Mouse (Mus musculus): ENCODE data around the gene Btbd17. TPM values are rescaled to one million over a fixed set of nuclear protein-coding genes. Genes with fewer than 3 reads are reported as not detected.

The Btbd17 gene
- polyA plus RNA-seq (2012; rRNA removed), result 2.7 and 3.2 TPM in 2 replicates
- polyA plus RNA-seq (2014; fragmentation: Nextera tagmentation; extraction: Ambion mirVana), result 1.00 and 1.4 TPM in 2 replicates

DNA sequence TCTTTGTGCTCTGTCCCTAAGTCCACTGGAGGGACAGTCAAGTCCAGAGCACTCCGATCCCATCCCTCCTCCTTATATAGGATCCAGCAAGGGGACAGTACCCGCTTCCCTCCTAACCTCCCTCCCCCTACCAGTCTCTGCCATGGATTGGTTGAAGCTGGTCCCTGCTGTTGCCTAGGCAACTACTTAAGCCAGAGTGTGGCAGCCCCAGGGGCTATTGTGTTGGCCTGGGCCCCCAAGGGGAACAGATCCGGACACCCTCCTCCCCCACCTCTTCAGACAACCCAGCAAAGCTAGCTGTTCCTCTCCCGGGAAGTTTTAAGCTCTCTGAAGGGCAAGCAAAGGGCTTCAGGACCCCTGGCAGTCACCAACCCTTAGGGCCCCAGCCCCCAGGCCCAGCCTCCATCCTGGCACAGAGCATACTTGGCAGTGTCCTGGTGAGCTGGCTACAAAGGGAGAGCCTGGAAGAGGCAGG, at the start of gene Btbd17:
TSS of gene Btbd17 (minus strand) at position 98 of the 475 bp plus-strand sequence.
- H3K27ac ChIP-seq (replicated peaks; ENCODE audit: low read depth, low read length), result 0 out of 2 replicates have a peak within 1 kb of the TSS, but pooled peaks have one; percentile 7
- no peak for TF ChIP-seq POLR2A (IDR thresholded peaks at IDR 0.05; ENCODE audit: borderline replicate concordance, extremely low read depth, insufficient read depth, insufficient read length)
- ATAC-seq (ENCODE audit: low FRiP score, low read depth), result peak; percentile 17

DNA sequence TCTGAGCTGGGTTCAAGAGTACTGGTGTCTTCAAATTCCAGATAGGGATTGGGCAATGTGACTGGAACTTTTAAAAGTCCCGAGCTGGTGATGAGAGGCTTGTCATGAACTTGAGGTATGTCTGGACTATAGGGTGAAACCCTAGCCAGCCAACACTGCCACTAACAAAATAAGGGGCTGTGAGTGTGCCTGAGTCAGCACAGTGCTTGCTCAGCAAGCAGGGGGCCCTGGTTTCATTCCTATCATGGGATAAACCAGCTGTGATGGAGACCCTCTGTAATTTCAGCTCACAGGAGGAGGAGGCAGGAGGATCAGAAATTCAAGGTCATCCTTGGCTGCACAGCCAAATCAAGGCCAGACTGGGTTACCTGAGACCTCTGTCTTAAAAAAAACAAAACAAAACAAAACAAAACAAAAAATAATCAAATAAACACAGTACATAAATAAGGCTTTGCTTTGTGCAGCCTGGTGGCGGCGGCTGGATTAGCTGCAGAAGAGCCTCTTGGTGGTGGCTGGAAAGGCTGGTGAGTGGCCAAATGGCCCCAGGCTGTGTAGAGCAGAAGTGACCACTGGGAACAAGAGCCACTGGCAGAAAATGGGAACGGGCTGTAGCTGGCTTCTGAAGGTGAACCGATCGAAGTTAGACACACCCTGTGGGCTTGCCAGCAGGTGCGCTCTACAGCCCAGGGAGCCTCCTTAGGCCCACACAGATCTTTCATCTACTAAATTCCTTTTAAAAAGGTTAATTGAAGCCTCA, 48.9 kb upstream of the Btbd17 start:
- Histone ChIP-seq H3K36me3 (ENCODE audit: control insufficient read depth, insufficient read depth, low read length) (no peaks in the 10 kb centered on the region), H3K4me1 (ENCODE audit: control insufficient read depth, insufficient read depth, low read length) (peaks cover 17% of the 10 kb centered on the region), H3K4me2 (replicated peaks; ENCODE audit: low read depth, low read length, severe bottlenecking) (peak overlapping the region; percentile 31; the same call in 1 of the 2 replicates), H3K27ac (replicated peaks; ENCODE audit: low read depth, low read length) (peak overlapping the region; percentile 79), H3K4me3 (replicated peaks; ENCODE audit: low read length) (no peak overlapping the region), H3K9me3 (ENCODE audit: control insufficient read depth, low read length) (no peaks in the 10 kb centered on the region), H3K27me3 (ENCODE audit: control insufficient read depth, insufficient read depth, low read length) (no peaks in the 10 kb centered on the region), H3K9ac (ENCODE audit: low read depth, low read length, severe bottlenecking) (peak overlapping the region; percentile 26; the same call in 1 of the 2 replicates)
- 62% methylated on average over 7 of the region's 7 CpGs for WGBS
- no peak for DNase-seq (ENCODE audit: low spot score)
- ATAC-seq (ENCODE audit: low FRiP score, low read depth), result peak; percentile 57
- no peak for TF ChIP-seq POLR2A (IDR thresholded peaks at IDR 0.05; ENCODE audit: borderline replicate concordance, extremely low read depth, insufficient read depth, insufficient read length)

More for the DNA sequence above, at the start of gene Btbd17:
- Histone ChIP-seq H3K4me3 (replicated peaks; ENCODE audit: low read length) (peak within 1 kb of the TSS; percentile 38), H3K27me3 (ENCODE audit: control insufficient read depth, insufficient read depth, low read length) (peaks cover 32% of the 10 kb centered on the region), H3K9me3 (ENCODE audit: control insufficient read depth, low read length) (no peaks in the 10 kb centered on the region), H3K36me3 (ENCODE audit: control insufficient read depth, insufficient read depth, low read length) (no peaks in the 10 kb centered on the region), H3K4me1 (ENCODE audit: control insufficient read depth, insufficient read depth, low read length) (peaks cover 7% of the 10 kb centered on the region; the same call in 1 of the 2 replicates), H3K9ac (ENCODE audit: low read depth, low read length, severe bottlenecking) (peak within 1 kb of the TSS; percentile 34), H3K4me2 (replicated peaks; ENCODE audit: low read depth, low read length, severe bottlenecking) (peak within 1 kb of the TSS; percentile 63)
- no peak for DNase-seq (ENCODE audit: low spot score)
- WGBS, result 11% methylated on average over 4 of the region's 4 CpGs

DNA sequence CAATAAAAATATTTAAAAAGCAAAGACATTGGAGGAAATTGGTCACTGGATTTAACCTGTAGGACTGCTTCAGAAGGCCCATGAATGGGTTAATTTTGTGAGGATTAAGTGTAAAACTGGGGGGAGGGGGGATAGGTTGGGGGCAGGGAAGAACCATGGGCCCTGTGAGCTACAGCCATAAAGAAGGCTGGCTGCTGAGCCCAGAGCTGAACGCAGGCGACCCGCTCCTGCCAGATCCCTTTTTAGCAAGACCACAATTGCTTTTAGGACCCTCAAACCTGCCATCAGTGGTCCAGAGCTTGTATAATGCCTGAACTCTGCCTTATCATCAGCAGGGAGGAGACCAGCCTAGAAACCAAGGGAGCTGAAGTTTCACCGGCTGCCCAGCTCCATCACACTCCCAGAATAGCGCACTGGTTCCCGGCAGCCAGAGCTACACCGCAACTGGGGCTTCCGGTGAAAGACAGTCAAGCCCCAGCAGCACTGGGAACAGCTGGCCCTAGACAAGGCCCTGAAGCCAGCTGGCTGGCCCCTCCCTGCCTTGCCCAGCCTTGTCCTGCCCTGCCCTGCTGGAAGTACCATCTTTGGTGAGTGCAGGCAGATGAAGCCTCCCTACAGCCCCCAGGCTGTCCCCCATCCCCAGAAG, 48.2 kb upstream of the Btbd17 start:
- peak overlapping the region; percentile 26; the same call in 1 of the 2 replicates for H3K9ac ChIP-seq (ENCODE audit: low read depth, low read length, severe bottlenecking)
- H3K27ac ChIP-seq (replicated peaks; ENCODE audit: low read depth, low read length), result peak overlapping the region; percentile 79
- no peaks in the 10 kb centered on the region for H3K36me3 ChIP-seq (ENCODE audit: control insufficient read depth, insufficient read depth, low read length)
- H3K4me3 ChIP-seq (replicated peaks; ENCODE audit: low read length), result no peak overlapping the region
- peak; percentile 69 for DNase-seq (ENCODE audit: low spot score)
- no peaks in the 10 kb centered on the region for H3K9me3 ChIP-seq (ENCODE audit: control insufficient read depth, low read length)
- WGBS, result 6% methylated on average over 8 of the region's 8 CpGs
- ATAC-seq (ENCODE audit: low FRiP score, low read depth), result peak; percentile 91
- H3K4me1 ChIP-seq (ENCODE audit: control insufficient read depth, insufficient read depth, low read length), result peaks cover 14% of the 10 kb centered on the region
- H3K4me2 ChIP-seq (replicated peaks; ENCODE audit: low read depth, low read length, severe bottlenecking), result peak overlapping the region; percentile 31; the same call in 1 of the 2 replicates
- no peak for TF ChIP-seq POLR2A (IDR thresholded peaks at IDR 0.05; ENCODE audit: borderline replicate concordance, extremely low read depth, insufficient read depth, insufficient read length)
- no peaks in the 10 kb centered on the region for H3K27me3 ChIP-seq (ENCODE audit: control insufficient read depth, insufficient read depth, low read length)

DNA sequence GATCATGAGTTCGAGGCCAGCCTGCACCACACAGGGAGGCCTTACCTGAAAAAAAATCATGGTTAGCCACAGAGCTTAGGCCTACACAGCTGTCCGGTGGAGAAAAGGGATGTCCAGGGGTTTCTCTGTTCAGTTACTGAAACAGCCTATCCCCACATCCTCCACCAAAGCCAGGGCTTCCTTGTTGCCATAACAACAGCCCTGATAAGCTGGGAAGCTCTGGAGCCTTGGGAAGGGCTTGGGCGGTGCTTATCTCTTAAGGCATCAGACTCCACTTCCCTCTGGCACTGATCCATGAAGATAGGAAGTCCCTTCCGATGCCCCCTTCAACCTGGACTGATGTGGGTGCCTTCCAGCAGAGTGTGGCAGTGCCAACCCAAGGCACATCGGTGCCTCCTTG, 37.4 kb upstream of the Btbd17 start:
- no peak overlapping the region for H3K4me3 ChIP-seq (replicated peaks; ENCODE audit: low read length)
- H3K4me2 ChIP-seq (replicated peaks; ENCODE audit: low read depth, low read length, severe bottlenecking), result no peak overlapping the region
- no peaks in the 10 kb centered on the region for H3K27me3 ChIP-seq (ENCODE audit: control insufficient read depth, insufficient read depth, low read length)
- no peak overlapping the region for H3K27ac ChIP-seq (replicated peaks; ENCODE audit: low read depth, low read length)
- ATAC-seq (ENCODE audit: low FRiP score, low read depth) (no peak), DNase-seq (ENCODE audit: low spot score) (no peak)
- no peak for TF ChIP-seq POLR2A (IDR thresholded peaks at IDR 0.05; ENCODE audit: borderline replicate concordance, extremely low read depth, insufficient read depth, insufficient read length)
- no peaks in the 10 kb centered on the region for H3K9me3 ChIP-seq (ENCODE audit: control insufficient read depth, low read length)
- 67% methylated on average over 5 of the region's 5 CpGs for WGBS
- H3K36me3 ChIP-seq (ENCODE audit: control insufficient read depth, insufficient read depth, low read length), result no peaks in the 10 kb centered on the region
- peaks cover 24% of the 10 kb centered on the region for H3K4me1 ChIP-seq (ENCODE audit: control insufficient read depth, insufficient read depth, low read length)
- H3K9ac ChIP-seq (ENCODE audit: low read depth, low read length, severe bottlenecking), result no peak overlapping the region

DNA sequence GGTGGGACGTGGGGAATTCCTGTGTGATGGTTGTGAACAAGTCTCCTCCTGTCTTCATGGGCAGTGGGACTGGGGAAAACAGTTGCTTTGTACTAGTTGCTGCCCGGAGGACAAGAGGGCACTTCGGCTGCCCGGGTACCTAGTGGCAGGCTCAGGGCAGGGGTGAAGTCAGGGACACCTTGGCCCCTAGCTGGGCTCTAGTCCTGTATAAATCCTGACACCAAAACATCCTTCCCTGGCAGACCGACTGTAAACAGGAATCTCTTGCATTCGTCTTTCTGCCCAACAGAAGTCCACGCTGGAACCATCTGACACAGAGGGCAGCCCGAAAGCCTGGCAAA, 34.7 kb upstream of the Btbd17 start:
- peak overlapping the region; percentile 26 for H3K4me3 ChIP-seq (replicated peaks; ENCODE audit: low read length)
- no peaks in the 10 kb centered on the region for H3K27me3 ChIP-seq (ENCODE audit: control insufficient read depth, insufficient read depth, low read length)
- TF ChIP-seq POLR2A (IDR thresholded peaks at IDR 0.05; ENCODE audit: borderline replicate concordance, extremely low read depth, insufficient read depth, insufficient read length), result no peak
- ATAC-seq (ENCODE audit: low FRiP score, low read depth) (no peak), DNase-seq (ENCODE audit: low spot score) (no peak)
- H3K4me2 ChIP-seq (replicated peaks; ENCODE audit: low read depth, low read length, severe bottlenecking), result peak overlapping the region; percentile 62
- H3K9me3 ChIP-seq (ENCODE audit: control insufficient read depth, low read length), result no peaks in the 10 kb centered on the region
- H3K9ac ChIP-seq (ENCODE audit: low read depth, low read length, severe bottlenecking), result peak overlapping the region; percentile 54; the same call in 1 of the 2 replicates
- 11% methylated on average over 8 of the region's 8 CpGs for WGBS
- H3K36me3 ChIP-seq (ENCODE audit: control insufficient read depth, insufficient read depth, low read length), result no peaks in the 10 kb centered on the region
- H3K27ac ChIP-seq (replicated peaks; ENCODE audit: low read depth, low read length), result peak overlapping the region; percentile 88
- H3K4me1 ChIP-seq (ENCODE audit: control insufficient read depth, insufficient read depth, low read length), result peaks cover 24% of the 10 kb centered on the region

All from limb, embryonic 14.5 days (tissue).